Mouse (Mus musculus) MEL-GATA-1-ER (cell line): Measurements from ENCODE around the gene Tsga10ip.

ENCODE experiments used
- DNase-seq: peaks from one replicate; pipeline ENCODE4 v3.0.0-alpha.2; 2012; ENCODE audit warnings: low read depth; ENCODE audit errors: extremely low read depth

The Tsga10ip gene

DNA sequence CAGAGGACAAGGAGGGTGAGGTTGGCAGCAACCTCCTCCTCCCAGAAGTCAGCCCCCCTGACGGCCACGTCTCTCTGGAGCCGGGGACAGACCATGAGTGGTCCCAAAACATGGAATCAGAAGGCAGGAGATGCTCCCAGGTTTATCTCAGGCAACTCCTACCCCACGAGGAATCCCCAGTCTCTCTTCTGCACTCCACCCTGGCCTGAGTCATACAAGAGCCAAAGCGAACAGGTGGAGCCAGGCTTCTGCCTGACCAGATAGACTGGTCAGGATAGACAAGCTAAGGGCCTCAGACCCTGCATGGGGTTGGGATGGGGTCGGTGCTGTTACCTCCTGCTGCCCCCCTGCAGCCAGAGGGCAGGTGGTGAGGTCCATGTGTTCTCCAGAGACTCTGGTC is 54.3 kb downstream of the Tsga10ip start:
- no peak for DNase-seq

DNA sequence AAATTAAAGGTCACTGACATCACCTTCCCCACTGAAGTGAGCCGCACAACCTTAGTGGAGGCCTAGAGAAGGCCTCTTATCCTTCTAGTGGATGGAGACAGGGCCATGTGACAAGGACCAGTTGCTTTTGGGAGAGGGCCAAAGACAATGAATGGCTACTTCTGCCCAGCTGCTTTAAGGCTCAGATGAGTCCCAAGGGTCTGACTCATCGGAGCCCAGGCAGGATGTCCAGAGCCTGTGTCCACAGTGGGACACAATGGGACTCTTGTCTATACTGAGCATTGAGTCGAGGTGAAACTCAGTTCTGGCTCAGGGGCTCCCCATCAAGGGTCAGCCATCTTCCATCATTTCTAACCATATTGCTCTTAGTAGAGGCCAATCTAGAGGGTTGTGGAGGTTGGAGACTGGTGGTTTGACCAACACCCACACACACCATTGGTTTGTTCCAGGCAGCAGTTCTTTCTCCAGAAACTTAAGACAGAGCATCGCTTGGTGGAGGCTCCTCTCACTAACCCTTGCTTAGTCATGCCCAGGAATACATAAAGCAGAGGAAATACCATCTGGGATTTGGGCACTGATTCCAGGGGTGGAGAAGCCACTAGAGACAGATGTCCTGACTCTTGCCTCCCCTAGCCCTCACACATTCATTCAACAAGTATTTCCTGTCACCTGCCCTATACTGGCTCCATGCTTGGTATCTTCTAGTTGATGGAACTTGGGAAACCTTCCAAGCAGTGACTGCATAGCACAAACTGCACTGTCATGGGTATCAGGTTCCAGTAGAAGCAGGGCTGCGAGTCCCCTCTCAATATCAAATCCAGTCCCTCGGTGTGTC is 56.8 kb downstream of the Tsga10ip start:
- DNase-seq = no peak

DNA sequence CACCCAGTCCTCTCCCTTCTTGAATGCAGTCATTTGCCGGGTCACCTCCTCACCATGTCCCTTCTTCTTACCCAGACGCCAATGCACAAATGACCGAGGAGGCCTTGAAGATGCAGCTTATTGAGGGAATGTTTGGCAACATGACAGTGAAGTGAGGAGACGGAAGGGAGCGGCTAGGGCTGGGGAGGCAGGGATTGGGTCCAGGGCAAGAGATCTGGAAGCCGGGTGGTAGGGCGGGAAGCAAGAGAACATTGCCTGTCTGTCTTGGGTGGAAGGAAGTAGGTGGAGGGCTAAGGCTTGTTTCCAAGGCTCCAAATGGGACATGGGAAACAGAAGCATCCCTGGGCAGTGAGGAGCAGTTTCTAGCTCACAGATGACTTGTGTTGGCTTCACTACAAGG is 61.0 kb downstream of the Tsga10ip start:
- DNase-seq = no peak
